Mouse (Mus musculus): Measurements from ENCODE around the gene Alg5.
"Not testable (repeated sequence)": the region's sequence is repeated elsewhere in the genome, so short reads cannot be mapped to it uniquely, and the experiment has no call there.

The Alg5 gene

GRCm38 (mm10) chr3:54741965-54742364 is 6.6 kb downstream of the Alg5 start:
- DNase-seq = no peak

- no peak for DNase-seq
These were observed 10.5 kb downstream of the Alg5 start for GRCm38 (mm10) chr3:54745799-54746198.

GRCm38 (mm10) chr3:54753411-54753810 is 18.1 kb downstream of the Alg5 start:
- no peak for DNase-seq

DNA sequence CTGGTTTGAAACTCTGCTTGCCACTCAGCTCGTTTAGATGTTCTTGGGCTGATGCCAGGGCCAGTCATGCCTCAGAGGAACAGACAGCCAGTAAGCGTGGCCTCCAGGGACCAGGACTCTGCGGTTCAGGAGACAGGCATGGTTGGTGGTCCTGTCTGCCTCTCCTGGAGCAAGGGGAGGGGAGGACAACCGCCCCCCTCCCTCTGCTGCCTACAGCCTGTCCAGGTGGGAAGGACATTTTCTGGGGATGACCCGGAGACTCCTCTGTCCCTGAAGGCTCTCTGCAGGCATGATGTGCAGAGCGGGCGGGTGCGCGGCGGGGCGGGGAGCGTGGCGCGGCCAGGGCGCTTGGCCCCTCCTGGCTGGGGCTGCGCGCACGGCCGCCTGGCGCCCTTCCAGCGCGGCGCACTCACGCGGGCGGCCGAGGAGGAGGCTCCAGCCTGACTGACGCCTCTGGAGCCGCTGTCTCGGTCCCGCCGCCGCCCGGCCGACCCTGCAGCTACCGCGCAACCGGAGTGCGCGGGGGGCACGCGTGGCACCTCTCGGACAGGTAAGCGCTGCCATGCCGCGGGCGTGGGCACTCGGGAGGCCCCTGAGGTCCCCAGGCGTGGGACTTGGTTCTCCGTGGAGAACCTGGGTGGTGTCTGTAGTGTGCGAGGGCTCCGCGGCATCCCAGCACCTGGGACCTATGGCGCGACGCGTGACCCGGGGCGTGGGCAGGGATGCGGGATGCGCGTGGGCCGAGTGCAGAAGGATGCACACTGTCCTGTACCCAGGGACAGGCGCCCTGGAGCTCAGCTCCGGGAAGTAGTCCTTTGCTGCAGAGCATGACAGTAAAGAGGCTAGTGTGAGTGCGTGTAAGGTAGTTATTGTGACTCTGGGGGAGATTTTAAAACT is 20.1 kb downstream of the Alg5 start, which contains the start of gene Smad9:
Gene Smad9, plus strand, starts transcription at position 438 of the 897 bp plus-strand sequence.
- peak; percentile 56 for DNase-seq

GRCm38 (mm10) chr3:54756058-54756457 is 20.7 kb downstream of the Alg5 start:
- no peak for DNase-seq

GRCm38 (mm10) chr3:54757446-54757845 is 22.1 kb downstream of the Alg5 start:
- no peak for DNase-seq

DNA sequence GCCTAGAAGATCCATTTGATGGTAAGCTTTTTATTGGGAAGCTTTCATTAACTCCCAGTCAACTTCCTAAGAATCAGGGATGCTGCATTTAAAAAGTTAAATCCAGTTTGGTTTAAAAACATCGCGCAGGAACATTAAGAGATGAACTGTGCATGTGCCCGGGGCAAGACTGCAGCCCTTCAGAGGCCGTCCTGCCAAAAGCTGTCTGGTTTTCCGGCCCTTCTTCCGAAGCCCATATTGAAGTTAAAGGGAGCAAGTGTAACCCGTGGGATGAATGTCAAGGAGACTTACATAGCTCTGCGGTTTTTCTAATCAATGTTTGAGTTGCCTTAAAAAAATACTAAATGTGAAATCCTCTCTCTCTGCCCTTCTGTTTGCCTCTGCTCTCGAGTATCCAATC is 23.9 kb downstream of the Alg5 start:
- DNase-seq = no peak

- DNase-seq = no peak
These were observed 25.2 kb downstream of the Alg5 start for GRCm38 (mm10) chr3:54760321-54761115.

DNA sequence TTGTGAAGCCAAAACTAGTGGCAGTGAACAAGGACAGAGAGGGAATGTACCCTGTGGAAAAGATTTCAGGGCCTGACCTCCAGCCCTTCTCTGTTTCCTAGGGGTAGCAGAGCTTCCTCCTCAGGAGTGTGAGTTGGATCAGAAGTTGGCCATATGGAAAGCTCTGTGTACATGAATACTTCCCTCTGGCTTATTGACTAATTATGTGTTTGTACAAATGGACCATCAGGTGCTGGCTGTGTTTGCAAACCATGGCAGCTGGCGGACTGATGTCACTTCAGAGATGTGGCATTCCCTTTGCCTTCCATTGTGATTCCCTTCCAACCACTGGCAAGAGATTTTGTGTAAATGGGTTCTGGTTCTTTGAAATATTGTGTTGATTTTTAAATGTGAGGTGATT is 25.9 kb downstream of the Alg5 start:
- DNase-seq = no peak

DNA sequence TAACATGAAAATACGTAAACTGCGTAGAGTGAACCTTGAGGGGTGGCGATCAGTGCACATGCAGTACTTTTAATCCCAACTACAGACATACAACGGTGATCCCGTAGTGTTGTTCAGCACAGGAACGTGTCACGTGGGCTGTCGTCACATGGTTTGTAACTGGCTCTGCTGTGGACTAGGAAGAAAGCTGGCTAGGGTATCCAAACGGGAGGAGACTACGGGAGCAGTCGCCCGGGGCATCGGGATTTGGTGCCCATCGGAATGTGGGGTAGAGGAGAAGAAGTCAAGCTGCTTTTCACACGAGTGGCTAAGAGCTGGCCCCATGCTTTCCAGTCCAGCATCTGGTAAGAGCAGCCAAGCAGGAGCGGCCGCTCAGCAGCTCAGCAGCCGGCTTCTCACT is 29.1 kb downstream of the Alg5 start:
- DNase-seq = peak; percentile 48

DNA sequence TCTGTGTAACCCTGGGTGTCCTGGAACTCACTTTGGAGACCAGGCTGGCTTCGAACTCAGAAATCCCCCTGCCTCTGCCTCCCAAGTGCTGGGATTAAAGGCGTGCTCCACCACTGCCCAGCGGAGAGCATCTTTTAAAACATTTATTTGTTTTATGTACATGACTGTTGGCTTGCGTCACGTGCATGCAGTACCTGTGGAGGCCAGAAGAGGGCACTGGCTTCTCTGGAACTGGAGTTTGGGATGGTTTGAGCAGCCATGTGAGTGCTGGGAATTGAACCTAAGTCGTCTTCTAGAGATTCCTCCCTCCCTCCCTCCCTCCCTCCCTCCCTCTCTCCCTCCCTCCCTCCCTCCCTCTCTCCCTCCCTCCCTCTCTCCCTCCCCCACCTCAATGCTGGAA is 30.2 kb downstream of the Alg5 start:
- DNase-seq = not testable (repeated sequence)

DNA sequence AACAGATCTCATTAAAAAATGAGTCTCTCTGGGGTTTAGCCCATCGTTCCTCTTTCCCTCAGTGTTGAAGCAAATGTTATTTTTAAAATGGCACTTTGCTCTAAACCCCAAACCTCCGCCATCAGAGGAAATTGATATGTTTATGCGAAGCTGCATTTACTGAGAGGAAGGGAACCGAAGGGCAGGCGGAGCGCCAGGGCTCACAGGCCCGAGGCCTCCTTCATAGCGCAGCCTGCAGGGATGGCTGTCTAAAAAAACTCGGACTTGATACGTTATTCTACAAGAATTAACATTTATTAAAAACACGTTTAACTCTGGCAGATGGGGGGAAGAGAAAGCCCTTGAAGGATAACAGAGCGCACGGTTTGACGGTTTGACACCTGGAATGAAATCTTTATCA is 30.7 kb downstream of the Alg5 start:
- no peak for DNase-seq

DNA sequence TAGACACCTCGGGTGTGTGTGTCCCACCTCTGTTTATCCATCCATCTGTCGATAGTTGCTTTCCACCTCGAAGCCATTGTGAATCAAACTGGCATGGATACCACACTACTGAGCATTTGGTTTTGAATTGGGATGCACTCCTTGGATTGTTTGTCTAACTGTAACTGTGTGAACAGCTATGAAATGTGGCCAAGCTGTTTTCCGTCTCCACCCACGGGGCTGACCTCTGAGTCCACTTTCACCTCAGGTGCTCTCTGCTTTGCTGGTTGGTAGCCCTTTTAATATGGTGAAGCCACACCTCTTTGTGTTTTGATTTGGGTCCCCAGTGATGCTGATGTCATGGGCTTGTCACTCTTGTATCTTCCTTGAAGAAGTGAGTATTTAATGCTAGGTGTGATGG is 31.5 kb downstream of the Alg5 start:
- DNase-seq = no peak

DNA sequence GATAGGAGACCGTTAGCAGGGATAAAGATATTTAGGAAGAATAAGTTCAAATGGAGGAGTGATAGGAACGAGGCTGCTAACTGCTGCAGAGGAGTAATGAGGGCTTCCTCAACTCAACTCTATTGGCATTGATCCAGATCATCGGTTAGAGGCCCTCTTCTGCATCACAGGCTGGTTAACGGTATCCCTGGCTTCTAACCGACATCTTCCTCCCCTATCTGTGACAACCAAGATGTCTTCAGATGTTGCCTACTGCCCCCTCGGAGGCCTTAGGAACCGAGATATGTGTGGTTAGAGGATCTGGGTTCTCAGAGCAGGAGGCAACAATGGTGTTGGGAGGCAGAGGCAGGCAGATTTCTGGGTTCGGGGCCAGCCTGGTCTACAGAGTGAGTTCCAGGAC is 33.3 kb downstream of the Alg5 start:
- no peak for DNase-seq

DNA sequence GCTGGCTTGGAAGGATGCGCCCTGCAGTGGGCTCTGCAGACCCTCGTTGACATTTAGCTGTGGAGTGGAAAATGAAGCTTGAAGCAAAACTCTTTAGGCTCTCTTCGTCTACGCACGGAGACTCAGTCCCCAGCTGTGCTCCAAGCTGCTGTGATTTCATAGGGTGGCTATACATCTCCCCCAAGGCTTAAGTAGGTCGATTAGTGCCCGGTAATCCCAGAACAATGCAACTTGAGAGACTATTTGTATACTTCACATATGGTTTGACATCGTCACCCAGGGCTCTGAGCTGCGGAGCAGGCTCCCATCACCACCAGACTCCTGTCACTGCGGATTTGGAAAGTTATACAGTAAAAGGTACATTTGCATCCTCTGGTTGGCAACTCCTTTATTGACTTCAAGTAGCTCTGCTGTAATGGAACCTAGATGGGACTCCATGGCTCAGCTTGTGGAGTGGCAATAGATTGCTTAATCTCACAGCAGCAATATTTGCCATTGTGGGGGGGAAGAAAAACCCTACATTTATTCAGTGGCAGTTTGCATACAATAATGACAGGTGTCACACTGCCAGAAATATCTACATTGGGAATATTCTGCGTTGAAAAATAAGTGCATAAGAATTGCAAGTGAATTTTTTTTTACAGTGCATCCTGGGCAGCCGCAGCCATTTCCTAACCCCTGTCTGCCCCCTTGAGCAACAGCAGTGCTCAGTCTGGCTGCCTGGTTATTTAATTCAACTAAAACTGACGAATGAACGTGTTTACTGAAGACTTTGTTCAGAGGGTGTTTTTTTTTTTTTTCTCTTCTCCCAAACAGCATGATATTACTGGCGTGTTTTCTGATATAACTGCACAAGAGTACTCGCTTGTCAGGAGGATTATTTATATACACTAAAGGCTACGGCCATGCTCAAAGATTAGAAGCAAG is 34.3 kb downstream of the Alg5 start:
- no peak for DNase-seq

DNA sequence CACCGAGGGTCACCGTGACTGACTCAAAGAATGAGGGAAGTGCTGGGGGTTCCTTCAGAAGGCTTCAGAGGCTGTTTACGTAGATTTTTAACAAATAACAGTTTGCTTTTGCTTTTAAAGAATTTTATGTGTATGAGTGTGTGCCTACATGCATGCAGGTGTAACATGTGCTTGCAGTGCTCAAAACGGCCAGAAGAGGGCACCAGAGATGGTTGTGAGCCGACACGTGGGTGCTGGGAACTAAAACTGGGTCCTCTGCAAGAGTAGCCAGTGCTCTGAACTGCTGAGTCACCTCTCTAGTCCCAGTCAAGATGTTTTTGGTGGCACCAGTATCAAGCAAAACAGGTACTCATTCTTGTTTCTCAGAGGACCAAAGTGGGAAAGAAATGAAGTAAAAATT is 38.3 kb downstream of the Alg5 start:
- no peak for DNase-seq

GRCm38 (mm10) chr3:54775989-54776631 is 40.8 kb downstream of the Alg5 start:
- DNase-seq = no peak

DNA sequence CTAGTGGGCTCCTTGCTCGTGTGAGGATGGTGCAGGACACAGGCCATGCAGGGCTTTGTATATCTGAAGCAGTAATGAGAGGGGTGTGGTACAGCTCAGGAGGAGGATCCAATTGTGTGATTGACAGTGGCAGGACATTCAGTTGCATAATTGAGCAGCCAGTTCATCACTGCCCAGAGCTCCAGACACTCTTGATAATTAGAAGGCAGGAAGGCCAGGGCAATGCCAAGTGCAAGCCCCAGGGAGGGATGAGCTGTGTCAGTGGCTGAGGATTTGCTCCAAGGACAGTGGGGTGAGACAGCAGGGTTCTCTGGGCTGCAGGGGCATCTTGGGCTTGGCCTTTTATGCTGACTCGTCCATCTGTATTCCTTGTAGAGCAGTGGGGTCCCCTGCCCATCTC is 55.3 kb downstream of the Alg5 start:
- no peak for DNase-seq

DNA sequence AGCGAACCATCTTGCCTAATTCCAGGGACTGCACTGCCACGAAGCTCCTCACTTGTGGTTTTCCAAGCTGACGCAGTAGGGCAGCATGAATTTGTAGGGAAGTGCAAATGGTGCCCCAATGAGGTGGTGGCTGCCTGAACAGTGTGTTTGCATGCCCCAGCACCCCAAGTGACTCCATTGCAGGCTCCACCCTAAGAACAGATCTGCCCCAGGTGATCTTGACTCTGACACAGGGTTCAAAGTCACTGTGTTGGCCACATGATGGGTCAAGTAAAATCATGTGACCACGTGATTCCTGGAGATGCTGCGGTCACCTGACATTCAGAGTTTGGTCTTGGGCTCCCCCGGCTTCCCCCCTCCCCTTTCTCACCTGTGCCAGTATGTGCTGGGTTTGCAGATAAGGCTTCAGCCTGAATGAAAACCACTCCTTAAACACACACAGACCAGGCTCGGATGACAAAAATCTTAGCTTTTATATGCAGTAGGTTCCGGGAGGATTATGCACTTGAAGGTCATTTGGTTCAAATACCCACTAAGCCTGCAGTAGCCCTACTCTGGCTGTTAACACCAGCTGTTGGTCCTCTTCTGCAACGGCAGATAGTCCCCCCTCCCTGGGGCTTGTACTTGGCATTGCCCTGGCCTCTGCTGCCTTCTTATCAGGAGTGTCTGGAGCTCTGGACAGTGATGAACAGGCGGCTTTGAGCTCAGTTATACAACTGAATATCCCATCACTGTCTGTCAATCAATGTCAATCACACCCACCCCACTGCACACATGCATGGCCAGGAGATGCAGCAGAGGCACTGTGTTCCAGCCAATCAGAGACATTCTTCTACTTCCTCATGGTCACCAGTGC is 56.7 kb downstream of the Alg5 start:
- no peak for DNase-seq

GRCm38 (mm10) chr3:54793762-54794161 is 58.4 kb downstream of the Alg5 start:
- no peak for DNase-seq

- DNase-seq = no peak
These were observed 60.0 kb downstream of the Alg5 start for GRCm38 (mm10) chr3:54795379-54795778.

Data from kidney, adult 11 months (tissue).